Mouse (Mus musculus) megakaryocyte, embryonic 14.5 days (primary cell): ENCODE results near the gene C9orf72.

Experiments used
- FLI1 ChIP-seq: IDR thresholded peaks from 2 replicates; pipeline ENCODE4 v1.6.1; 2012; ENCODE audit warnings: low read length, inconsistent platforms, mixed read lengths
- GATA1 ChIP-seq: IDR thresholded peaks from 3 replicates; pipeline ENCODE4 v1.6.1; 2012; ENCODE audit warnings: mixed read lengths, low read length, inconsistent platforms, borderline replicate concordance

GRCm38 (mm10) chr4:35228260-35228659, 2.3 kb upstream of the C9orf72 start:
- TF ChIP-seq GATA1 (no peak), FLI1 (no peak)
